Mouse (Mus musculus): ENCODE measurements around the gene Eef1a1.

DNA sequence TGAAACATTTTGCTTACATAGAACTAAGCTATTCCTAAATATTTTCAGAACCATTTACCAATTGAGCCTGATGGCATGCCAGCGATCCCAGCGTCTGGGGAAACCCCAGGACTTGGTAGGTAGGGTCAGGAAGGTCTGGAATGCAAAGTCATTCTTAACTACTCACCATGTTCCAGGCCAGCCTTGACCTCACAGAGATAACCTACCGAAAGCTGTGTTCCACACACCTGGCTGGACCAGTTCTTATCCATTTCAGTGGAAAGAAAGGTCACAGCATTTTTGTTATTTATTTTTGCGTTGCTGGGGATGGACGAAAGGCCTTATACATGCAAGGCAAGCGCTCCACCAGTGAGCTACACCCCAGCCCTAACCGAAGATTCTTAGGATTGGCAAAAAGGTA is 45.7 kb upstream of the Eef1a1 start:
- no peak for TF ChIP-seq CTCF (IDR thresholded peaks at IDR 0.05; ENCODE audit: control insufficient read depth, insufficient read depth, insufficient replicate concordance, low read depth, low read length)
- TF ChIP-seq POLR2A (IDR thresholded peaks at IDR 0.05; ENCODE audit: control insufficient read depth, low read depth, low read length), result no peak

Data from testis, adult 2 months (tissue).